ENCODE assay signal across 16 mouse cellular contexts in genomic region chr11:90460458-90460857, GRCm38 (mm10).
"Had no signal": no experiment of that assay in that cellular context is flagged by ENCODE, and none has a peak within 500 bp of the region (broad histone marks: within the 10 kb centered on the region; RNA-seq: fewer than 3 reads in every experiment).

No protein-coding gene starts in this region.

- DNase-seq: retina, postnatal 1 day; right cerebral cortex, adult 18-20 months; right cerebral cortex, postnatal 14 days; right cerebral cortex, postnatal 25 days; right cerebral cortex, postnatal 4 days; spleen, adult 18-20 months; thymus, adult 18-20 months; thymus, adult 2 months; thymus, postnatal 14 days; thymus, postnatal 25 days; thymus, postnatal 36 days; thymus, postnatal 4 days had no signal

- H3K9ac ChIP-seq: neural tube, embryonic 13.5 days; neural tube, embryonic 15.5 days; stomach, embryonic 15.5 days had no signal

- H3K4me3 ChIP-seq: neural tube, embryonic 13.5 days; neural tube, embryonic 15.5 days; stomach, embryonic 15.5 days had no signal

- H3K27ac ChIP-seq: neural tube, embryonic 13.5 days; neural tube, embryonic 15.5 days; stomach, embryonic 15.5 days; stomach, postnatal 0 days had no signal

- H3K36me3 ChIP-seq: neural tube, embryonic 13.5 days; neural tube, embryonic 15.5 days; stomach, embryonic 15.5 days had no signal

- H3K4me2 ChIP-seq: neural tube, embryonic 13.5 days; neural tube, embryonic 15.5 days; stomach, embryonic 15.5 days had no signal

- H3K9me3 ChIP-seq: neural tube, embryonic 13.5 days; neural tube, embryonic 15.5 days; stomach, embryonic 15.5 days had no signal

- H3K4me1 ChIP-seq: neural tube, embryonic 13.5 days; stomach, embryonic 15.5 days had no signal

- H3K27me3 ChIP-seq: neural tube, embryonic 13.5 days; neural tube, embryonic 15.5 days; stomach, embryonic 15.5 days had no signal
